15 mouse cellular contexts compared by ENCODE assay signal in genomic region chr1:151200620-151201019, GRCm38 (mm10). TPM values are rescaled to one million over a fixed set of nuclear protein-coding genes. Genes with fewer than 3 reads are reported as not detected.
"Had no signal": no experiment of that assay in that cellular context is flagged by ENCODE, and none has a peak within 500 bp of the region (broad histone marks: within the 10 kb centered on the region; RNA-seq: fewer than 3 reads in every experiment).

No protein-coding gene starts in this region.

RNA-seq across cellular contexts. Expression of gene Gm47995, which starts 2.4 kb away (rescaled TPM):
- polyA plus RNA-seq: heart, adult 2 months; heart, embryonic 13.5 days; heart, embryonic 15.5 days; hindbrain, embryonic 12.5 days; hindbrain, embryonic 15.5 days; hindbrain, postnatal 0 days; intestine, embryonic 14.5 days; intestine, embryonic 16.5 days; kidney, adult 2 months; limb, embryonic 11.5 days; limb, embryonic 13.5 days; liver, adult 2 months had no signal

RNA-seq across cellular contexts. Expression of gene 3110040M04Rik, which starts 3.3 kb away (rescaled TPM):
- polyA plus RNA-seq: gonadal fat pad, adult 2 months; heart, adult 2 months; heart, embryonic 13.5 days; heart, embryonic 15.5 days; hindbrain, embryonic 10.5 days; hindbrain, embryonic 15.5 days; hindbrain, postnatal 0 days; intestine, embryonic 16.5 days; limb, embryonic 11.5 days; limb, embryonic 13.5 days; limb, embryonic 15.5 days; liver, adult 2 months had no signal

RNA-seq across cellular contexts. Expression of gene Gm8947, which starts 8.4 kb away (rescaled TPM):
- polyA plus RNA-seq: heart, adult 2 months; heart, embryonic 15.5 days; hindbrain, embryonic 12.5 days; hindbrain, embryonic 15.5 days; hindbrain, postnatal 0 days; intestine, embryonic 16.5 days; limb, embryonic 13.5 days; limb, embryonic 15.5 days; liver, adult 2 months had no signal

RNA-seq across cellular contexts. Expression of gene Gm47996, which starts 9.3 kb away (rescaled TPM):
- polyA plus RNA-seq: heart, adult 2 months; heart, embryonic 13.5 days; heart, embryonic 15.5 days; hindbrain, embryonic 12.5 days; hindbrain, embryonic 15.5 days; hindbrain, postnatal 0 days; intestine, embryonic 14.5 days; intestine, embryonic 16.5 days; kidney, adult 2 months; limb, embryonic 13.5 days; liver, adult 2 months had no signal

RNA-seq across cellular contexts. Expression of gene Gm47985, which starts 18.3 kb away (rescaled TPM):
- polyA plus RNA-seq: hindbrain, embryonic 15.5 days; hindbrain, postnatal 0 days; kidney, adult 2 months; limb, embryonic 15.5 days; liver, adult 2 months had no signal
